Mouse (Mus musculus) heart, embryonic 16.5 days (tissue): ENCODE data around the gene Kcns3. TPM values are rescaled to one million over a fixed set of nuclear protein-coding genes. Genes with fewer than 3 reads are reported as not detected.

ENCODE experiments used
- polyA plus RNA-seq: library from polyadenylated mRNA; unstranded; fragments of >200 nt; fragmentation: Nextera tagmentation; extraction: Ambion mirVana; gene quantifications from 2 replicates; pipeline ENCODE4 v1.2.1, GENCODE M21; 2015

The Kcns3 gene
- polyA plus RNA-seq, 1 experiment from 2014 or later, result 0.18 TPM

Other genes with a start within 250 kb of the Kcns3 start
- 0.41 TPM in 1 of 2 replicates, not detected in the other for gene Msgn1, start 57.9 kb upstream of the Kcns3 start, polyA plus RNA-seq
- 5.5 and 7.9 TPM in 2 replicates for gene Gen1, start 114.7 kb upstream of the Kcns3 start, polyA plus RNA-seq
- 110 and 111 TPM in 2 replicates for gene Smc6, start 114.8 kb upstream of the Kcns3 start, polyA plus RNA-seq